Mouse (Mus musculus) olfactory bulb, adult 2 months (tissue): Measurements from ENCODE around the gene H2-Eb1.

Experiments
- CTCF ChIP-seq: fragments of 200-500 bp; IDR thresholded peaks from 2 replicates; pipeline ENCODE4 v1.5.1; 2012; ENCODE audit warnings: low read depth, mild to moderate bottlenecking, low read length, moderate library complexity; ENCODE audit not compliant: insufficient read depth
- POLR2A ChIP-seq: fragments of 200-500 bp; IDR thresholded peaks from 2 replicates; pipeline ENCODE4 v1.6.1; 2012; ENCODE audit warnings: mild to moderate bottlenecking, low read depth, low read length, moderate library complexity; ENCODE audit not compliant: insufficient read depth

GRCm38 (mm10) chr17:34329807-34330206 lies 24.1 kb downstream of the H2-Eb1 start:
- no peak for TF ChIP-seq POLR2A
- no peak for TF ChIP-seq CTCF
